18 mouse cellular contexts compared by ENCODE assay signal in the genomic region with DNA sequence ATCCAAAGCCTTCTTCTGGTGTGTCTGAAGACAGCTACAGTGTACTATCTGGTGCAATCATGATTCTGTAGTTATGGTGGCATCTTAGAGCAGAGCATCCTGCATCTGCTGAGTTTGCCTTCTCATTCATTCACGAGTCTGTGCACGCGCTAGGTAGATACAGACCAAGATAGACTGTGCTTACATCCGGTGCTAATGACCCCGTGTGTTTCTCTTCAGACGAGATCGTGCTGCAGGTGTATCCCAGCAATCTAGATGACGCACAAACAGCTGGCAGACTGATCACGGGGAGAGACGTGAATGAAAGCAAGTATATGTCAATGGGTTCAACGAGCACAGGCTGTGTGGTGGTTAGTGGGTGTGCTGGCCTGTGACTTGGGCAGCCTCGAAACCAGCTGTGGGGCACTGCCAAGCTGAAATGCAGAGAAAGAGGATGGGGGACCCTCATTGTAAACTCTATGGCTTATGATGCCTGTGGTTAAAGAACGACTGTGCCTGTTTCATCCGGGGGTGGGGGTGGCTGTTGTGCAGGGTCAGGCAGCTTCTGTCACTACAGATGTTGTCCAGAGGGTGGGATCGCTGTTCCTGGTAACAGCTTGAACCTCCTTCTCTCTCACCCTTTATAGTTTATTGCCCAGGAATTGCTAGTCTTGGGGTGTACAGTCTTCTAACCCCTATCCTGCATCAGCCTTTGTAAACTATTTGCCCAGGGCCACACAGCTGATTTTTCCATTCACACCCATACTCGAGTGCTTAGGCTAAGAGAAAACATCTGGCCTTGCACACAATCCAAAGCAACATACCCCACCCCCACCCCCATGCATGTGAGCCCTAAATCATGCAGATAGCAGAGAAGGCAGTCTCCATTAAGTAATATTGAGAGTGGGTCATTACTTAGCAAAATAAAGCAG. TPM values are rescaled to one million over a fixed set of nuclear protein-coding genes. Genes with fewer than 3 reads are reported as not detected.
DNase-seq lines count a peak whose midpoint lies in the region; ATAC-seq and TF ChIP-seq lines count a peak whose summit lies in the region.
"Had no signal": no experiment of that assay in that cellular context is flagged by ENCODE, and none has a peak within 500 bp of the region (broad histone marks: within the 10 kb centered on the region; RNA-seq: fewer than 3 reads in every experiment).

No protein-coding gene starts in this region.

- H3K4me1 ChIP-seq in hindbrain, embryonic 14.5 days (replicated peaks; ENCODE audit: control insufficient read depth, insufficient read depth, low read length), result no peaks in the 10 kb centered on the region
- no peaks in the 10 kb centered on the region for H3K4me1 ChIP-seq in hindbrain, postnatal 0 days (ENCODE audit: insufficient read depth, low read length)
- peaks cover 7% of the 10 kb centered on the region for H3K4me1 ChIP-seq in neural tube, embryonic 14.5 days (ENCODE audit: control insufficient read depth, insufficient read depth, low read length)

- 0 out of 2 replicates have a peak overlapping the region, but pooled peaks have one; percentile 20 for H3K27ac ChIP-seq in hindbrain, embryonic 14.5 days
- H3K27ac ChIP-seq in hindbrain, postnatal 0 days, result no peak overlapping the region
- H3K27ac ChIP-seq in neural tube, embryonic 14.5 days (ENCODE audit: low read depth, low read length), result no peak overlapping the region; the same call in 1 of the 2 replicates

- H3K9ac ChIP-seq in hindbrain, embryonic 14.5 days, result no peak overlapping the region
- H3K9ac ChIP-seq in hindbrain, postnatal 0 days (replicated peaks; ENCODE audit: low read length), result no peak overlapping the region
- no peak overlapping the region for H3K9ac ChIP-seq in neural tube, embryonic 14.5 days (replicated peaks; ENCODE audit: low read depth, low read length)

- 74% methylated on average over 16 of the region's 16 CpGs for WGBS in hindbrain, embryonic 14.5 days
- 75% methylated on average over 16 of the region's 16 CpGs for WGBS in hindbrain, postnatal 0 days
- 53% methylated on average over 16 of the region's 16 CpGs for WGBS in neural tube, embryonic 14.5 days

- H3K9me3 ChIP-seq in hindbrain, embryonic 14.5 days (ENCODE audit: control insufficient read depth, low read length), result no peaks in the 10 kb centered on the region
- no peaks in the 10 kb centered on the region for H3K9me3 ChIP-seq in hindbrain, postnatal 0 days (ENCODE audit: low read length)
- no peaks in the 10 kb centered on the region for H3K9me3 ChIP-seq in neural tube, embryonic 14.5 days (ENCODE audit: control insufficient read depth, low read length)
- H3K9me3 ChIP-seq: megakaryocyte, embryonic 14.5 days had no signal

- no peaks in the 10 kb centered on the region for H3K27me3 ChIP-seq in hindbrain, embryonic 14.5 days (ENCODE audit: control insufficient read depth, insufficient read depth, low read length)
- no peaks in the 10 kb centered on the region for H3K27me3 ChIP-seq in hindbrain, postnatal 0 days (ENCODE audit: insufficient read depth, low read length)
- H3K27me3 ChIP-seq in neural tube, embryonic 14.5 days (ENCODE audit: control insufficient read depth, insufficient read depth, low read length), result no peaks in the 10 kb centered on the region

- H3K4me2 ChIP-seq in hindbrain, embryonic 14.5 days (replicated peaks), result no peak overlapping the region
- H3K4me2 ChIP-seq in hindbrain, postnatal 0 days (ENCODE audit: low read depth, low read length), result no peak overlapping the region
- no peak overlapping the region for H3K4me2 ChIP-seq in neural tube, embryonic 14.5 days (ENCODE audit: low read depth, low read length)
- H3K4me2 ChIP-seq: liver, embryonic 11.5 days had no signal

- no peak for TF ChIP-seq CTCF in hindbrain, postnatal 0 days (IDR thresholded peaks at IDR 0.05; ENCODE audit: low read depth)

- H3K36me3 ChIP-seq in hindbrain, embryonic 14.5 days (replicated peaks; ENCODE audit: control insufficient read depth, insufficient read depth), result no peaks in the 10 kb centered on the region
- no peaks in the 10 kb centered on the region for H3K36me3 ChIP-seq in hindbrain, postnatal 0 days (ENCODE audit: insufficient read depth, low read length)
- no peaks in the 10 kb centered on the region for H3K36me3 ChIP-seq in neural tube, embryonic 14.5 days (ENCODE audit: control insufficient read depth, insufficient read depth, low read length)

- H3K4me3 ChIP-seq in hindbrain, embryonic 14.5 days (replicated peaks; ENCODE audit: low read length), result no peak overlapping the region
- H3K4me3 ChIP-seq in hindbrain, postnatal 0 days (ENCODE audit: low read length), result no peak overlapping the region
- no peak overlapping the region for H3K4me3 ChIP-seq in neural tube, embryonic 14.5 days (ENCODE audit: low read depth, low read length)
- H3K4me3 ChIP-seq: megakaryocyte, embryonic 14.5 days had no signal

- no peak for ATAC-seq in hindbrain, embryonic 14.5 days (ENCODE audit: low FRiP score)
- ATAC-seq in hindbrain, postnatal 0 days, result no peak
- ATAC-seq in CD4-positive, CD25-positive, alpha-beta regulatory T cell, adult 4 months, result peak; percentile 92
- ATAC-seq in neural tube, embryonic 14.5 days (ENCODE audit: low read depth), result peak; percentile 60; the same call in 1 of the 2 replicates
- ATAC-seq: forebrain, embryonic 14.5 days; intestine, postnatal 0 days had no signal

- DNase-seq in hindbrain, embryonic 14.5 days (ENCODE audit: low spot score), result no peak
- no peak for DNase-seq in hindbrain, postnatal 0 days (ENCODE audit: low spot score)
- DNase-seq in forelimb bud, embryonic 11.5 days (ENCODE audit: low read depth, low spot score), result peak; percentile 74
- no peak for DNase-seq in gastrocnemius, adult 18-20 months (ENCODE audit: low spot score)
- DNase-seq in c-Kit-positive CD71-positive TER-119-positive erythroid progenitor cells, embryonic 14.5 days (ENCODE audit: low spot score), result no peak
- DNase-seq in layer of hippocampus, postnatal 25 days (ENCODE audit: extremely low spot score in 1 of 2, low spot score in 1 of 2), result no peak
- DNase-seq: adrenal gland, postnatal 10 days; B cell, adult 2 months; heart, adult 18-20 months; heart, postnatal 14 days; layer of hippocampus, adult 9-11 months had no signal

RNA-seq across cellular contexts. Expression of gene Actr1b, which starts 9.2 kb away (rescaled TPM):
- 95.0 and 97.4 TPM in 2 replicates for polyA plus RNA-seq in hindbrain, embryonic 14.5 days (2014; fragmentation: Nextera tagmentation; extraction: Ambion mirVana)
- 174 and 178 TPM in 2 replicates for total RNA-seq in hindbrain, postnatal 0 days (2014; rRNA removed)
- 117 and 119 TPM in 2 replicates for polyA plus RNA-seq in hindbrain, postnatal 0 days (2015; fragmentation: Nextera tagmentation; extraction: Ambion mirVana)
- 10 to 100 TPM; 39.0 to 63.5 TPM for polyA plus RNA-seq in CD4-positive, CD25-positive, alpha-beta regulatory T cell, adult 4 months (2017; shearing (Covaris generic))
- 103 and 117 TPM in 2 replicates for polyA plus RNA-seq in neural tube, embryonic 14.5 days (2014; fragmentation: Nextera tagmentation; extraction: Ambion mirVana)
- 100 to 1,000 TPM; 138 to 147 TPM for total RNA-seq in gastrocnemius, adult 18-20 months (2021)
- total RNA-seq in layer of hippocampus, postnatal 25 days (2021), result 100 to 1,000 TPM; 247 to 266 TPM

RNA-seq across cellular contexts. Expression of gene 4933424G06Rik, which starts 13.5 kb away (rescaled TPM):
- 0.48 and 0.54 TPM in 2 replicates for polyA plus RNA-seq in hindbrain, embryonic 14.5 days (2014; fragmentation: Nextera tagmentation; extraction: Ambion mirVana)
- not detected in 2 replicates for total RNA-seq in hindbrain, postnatal 0 days (2014; rRNA removed)
- 0.77 and 0.89 TPM in 2 replicates for polyA plus RNA-seq in hindbrain, postnatal 0 days (2015; fragmentation: Nextera tagmentation; extraction: Ambion mirVana)
- polyA plus RNA-seq in CD4-positive, CD25-positive, alpha-beta regulatory T cell, adult 4 months (2017; shearing (Covaris generic)), result not detected
- polyA plus RNA-seq in neural tube, embryonic 14.5 days (2014; fragmentation: Nextera tagmentation; extraction: Ambion mirVana), result 0.40 and 0.92 TPM in 2 replicates
- 1 to 10 TPM in 1 of 2 experiments, under 1 TPM in 1; 0.66 to 1.2 TPM for total RNA-seq in gastrocnemius, adult 18-20 months (2021)
- 1 to 10 TPM in 1 of 2 experiments, not detected in 1; 1.6 TPM for total RNA-seq in layer of hippocampus, postnatal 25 days (2021)
- total RNA-seq: adrenal gland, postnatal 10 days; common myeloid progenitor, adult 5-6 weeks; heart, adult 18-20 months; heart, postnatal 14 days had no signal
- polyA plus RNA-seq: forebrain, embryonic 14.5 days; intestine, postnatal 0 days; liver, embryonic 11.5 days had no signal

RNA-seq across cellular contexts. Expression of gene Cox5b, which starts 32.2 kb away (rescaled TPM):
- polyA plus RNA-seq in hindbrain, embryonic 14.5 days (2014; fragmentation: Nextera tagmentation; extraction: Ambion mirVana), result 772 and 811 TPM in 2 replicates
- 346 and 404 TPM in 2 replicates for total RNA-seq in hindbrain, postnatal 0 days (2014; rRNA removed)
- 977 and 1,021 TPM in 2 replicates for polyA plus RNA-seq in hindbrain, postnatal 0 days (2015; fragmentation: Nextera tagmentation; extraction: Ambion mirVana)
- 100 to 1,000 TPM; 191 to 317 TPM for polyA plus RNA-seq in CD4-positive, CD25-positive, alpha-beta regulatory T cell, adult 4 months (2017; shearing (Covaris generic))
- 700 and 834 TPM in 2 replicates for polyA plus RNA-seq in neural tube, embryonic 14.5 days (2014; fragmentation: Nextera tagmentation; extraction: Ambion mirVana)
- total RNA-seq in gastrocnemius, adult 18-20 months (2021), result 1,000 to 10,000 TPM; 1,366 to 1,435 TPM
- total RNA-seq in layer of hippocampus, postnatal 25 days (2021), result 100 to 1,000 TPM; 725 to 736 TPM

RNA-seq across cellular contexts. Expression of gene Zap70, which starts 38.2 kb away (rescaled TPM):
- 0.69 and 2.3 TPM in 2 replicates for polyA plus RNA-seq in hindbrain, embryonic 14.5 days (2014; fragmentation: Nextera tagmentation; extraction: Ambion mirVana)
- 1.6 and 6.3 TPM in 2 replicates for total RNA-seq in hindbrain, postnatal 0 days (2014; rRNA removed)
- polyA plus RNA-seq in hindbrain, postnatal 0 days (2015; fragmentation: Nextera tagmentation; extraction: Ambion mirVana), result 2.1 and 2.7 TPM in 2 replicates
- 100 to 1,000 TPM; 178 to 289 TPM for polyA plus RNA-seq in CD4-positive, CD25-positive, alpha-beta regulatory T cell, adult 4 months (2017; shearing (Covaris generic))
- 1.5 and 2.6 TPM in 2 replicates for polyA plus RNA-seq in neural tube, embryonic 14.5 days (2014; fragmentation: Nextera tagmentation; extraction: Ambion mirVana)
- total RNA-seq in gastrocnemius, adult 18-20 months (2021), result under 1 TPM; 0.19 to 0.73 TPM
- 1 to 10 TPM; 3.2 to 3.4 TPM for total RNA-seq in layer of hippocampus, postnatal 25 days (2021)

RNA-seq across cellular contexts. Expression of gene Fam178b, which starts 40.4 kb away (rescaled TPM):
- not detected in 2 replicates for polyA plus RNA-seq in hindbrain, embryonic 14.5 days (2014; fragmentation: Nextera tagmentation; extraction: Ambion mirVana)
- total RNA-seq in hindbrain, postnatal 0 days (2014; rRNA removed), result not detected in 2 replicates
- polyA plus RNA-seq in hindbrain, postnatal 0 days (2015; fragmentation: Nextera tagmentation; extraction: Ambion mirVana), result 0.21 and 0.41 TPM in 2 replicates
- not detected for polyA plus RNA-seq in CD4-positive, CD25-positive, alpha-beta regulatory T cell, adult 4 months (2017; shearing (Covaris generic))
- polyA plus RNA-seq in neural tube, embryonic 14.5 days (2014; fragmentation: Nextera tagmentation; extraction: Ambion mirVana), result not detected in 2 replicates
- under 1 TPM; 0.43 to 0.59 TPM for total RNA-seq in gastrocnemius, adult 18-20 months (2021)
- total RNA-seq in layer of hippocampus, postnatal 25 days (2021), result under 1 TPM in 1 of 2 experiments, not detected in 1; 0.34 TPM
- polyA plus RNA-seq: forebrain, embryonic 14.5 days had no signal

Comparison
In these comparisons a context has a peak if more than half of its experiments do, and no peak if none do; other contexts are left out.
1. ATAC-seq: peak in CD4-positive, CD25-positive, alpha-beta regulatory T cell, adult 4 months (single experiment) and neural tube, embryonic 14.5 days (single experiment); none in hindbrain, embryonic 14.5 days (single experiment) and hindbrain, postnatal 0 days (single experiment).